Mouse (Mus musculus) spleen, adult 2 months (tissue): ENCODE measurements around the gene Tcf7l1.

ENCODE experiments used
- CTCF ChIP-seq: fragments of 200-500 bp; IDR thresholded peaks from 2 replicates; pipeline ENCODE4 v1.5.1; 2011; ENCODE audit warnings: mild to moderate bottlenecking, inconsistent platforms; ENCODE audit not compliant: insufficient read depth, insufficient read length, insufficient replicate concordance; ENCODE audit errors: extremely low read depth
- POLR2A ChIP-seq: fragments of 200-500 bp; IDR thresholded peaks from 2 replicates; pipeline ENCODE4 v1.6.1; 2011; ENCODE audit warnings: low read depth, low read length, inconsistent platforms

DNA sequence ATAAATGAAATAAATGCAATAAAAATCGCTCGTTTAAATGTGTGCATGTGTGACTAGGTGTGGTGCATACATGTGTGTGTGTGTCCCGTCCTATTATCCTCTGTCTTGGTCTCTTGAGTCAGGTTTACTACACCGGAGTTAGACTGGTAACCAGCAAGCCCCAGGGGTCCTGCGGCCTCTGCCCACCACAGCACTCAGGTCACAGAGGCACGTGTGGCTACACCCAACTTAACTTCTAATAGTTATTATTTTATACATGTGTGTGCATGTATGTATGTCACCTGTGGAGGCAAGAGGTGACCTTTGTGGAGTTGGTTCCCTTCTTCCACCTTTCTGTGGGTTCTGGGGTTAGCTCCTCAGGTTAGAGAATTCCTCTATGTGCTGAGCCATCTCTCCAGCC lies 134.7 kb downstream of the Tcf7l1 start:
- no peak for TF ChIP-seq CTCF
- no peak for TF ChIP-seq POLR2A
